Mouse (Mus musculus): ENCODE results near the gene 1700012A03Rik. TPM values are rescaled to one million over a fixed set of nuclear protein-coding genes. Genes with fewer than 3 reads are reported as not detected.

1700012A03Rik gene
- polyA plus RNA-seq, 1 experiment: not detected

DNA sequence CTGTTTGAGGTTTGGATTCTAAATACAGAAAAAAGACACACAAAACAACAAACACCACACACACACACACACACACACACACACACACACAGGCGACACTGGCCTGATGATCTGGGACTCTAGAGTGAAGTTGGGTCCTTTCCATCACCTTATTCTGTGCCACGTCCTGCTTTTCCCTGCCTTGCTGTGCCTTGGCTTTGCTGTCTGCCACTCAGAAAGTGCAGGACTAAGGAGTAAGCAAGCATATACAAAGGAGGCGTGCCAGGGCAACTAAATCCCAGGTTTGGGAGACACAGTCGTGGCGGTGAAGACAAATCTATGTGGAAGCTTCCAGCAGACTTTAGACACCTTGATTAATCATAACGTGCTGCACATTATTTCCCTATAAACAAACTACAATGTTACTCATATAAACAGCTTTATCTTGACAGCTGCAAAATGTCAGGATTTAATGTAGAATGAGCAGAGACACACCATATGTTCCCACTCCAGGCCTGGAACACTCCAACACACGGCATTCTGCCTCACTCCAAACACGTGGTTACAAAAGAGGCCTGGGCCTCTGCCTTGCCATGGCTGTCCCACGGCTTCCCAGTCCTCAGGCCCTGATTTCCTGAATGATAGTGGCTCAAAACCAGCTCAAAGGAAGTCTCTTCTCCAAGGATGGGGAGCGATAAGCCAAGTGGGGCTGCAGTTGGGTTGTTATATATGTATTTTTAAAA lies 15.9 kb downstream of the 1700012A03Rik start:
- Histone ChIP-seq H3K4me3 (ENCODE audit: insufficient read depth, low read length) (no peak overlapping the region), H3K4me1 (ENCODE audit: control insufficient read depth, insufficient read depth, low read length) (no peaks in the 10 kb centered on the region), H3K27ac (ENCODE audit: insufficient read depth, low read length) (no peak overlapping the region)
- TF ChIP-seq POLR2A (IDR thresholded peaks at IDR 0.05; ENCODE audit: low read depth, low read length): no peak
- no peak for TF ChIP-seq CTCF (IDR thresholded peaks at IDR 0.05; ENCODE audit: borderline replicate concordance, insufficient read depth, low read length)

DNA sequence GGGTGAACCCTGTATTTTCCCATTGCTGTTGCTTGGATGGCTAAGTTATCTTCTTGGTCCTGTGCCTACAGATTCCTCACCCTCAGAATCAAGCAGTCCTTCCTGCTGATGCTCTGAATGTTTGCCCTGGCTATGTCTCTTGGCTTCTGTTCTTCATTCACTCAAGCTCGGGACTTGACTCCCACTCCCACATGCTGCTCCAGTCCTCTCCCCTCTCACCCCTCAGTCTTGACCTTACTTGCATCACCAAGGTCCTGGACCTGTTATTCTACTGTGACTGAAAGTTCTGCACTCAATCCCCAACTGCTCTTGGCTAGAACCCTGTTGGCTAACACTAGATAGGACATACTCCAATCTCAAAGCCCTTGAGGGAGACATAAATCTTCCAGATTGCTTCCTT lies 22.1 kb downstream of the 1700012A03Rik start:
- Histone ChIP-seq H3K4me3 (ENCODE audit: insufficient read depth, low read length) (no peak overlapping the region), H3K27ac (ENCODE audit: insufficient read depth, low read length) (no peak overlapping the region), H3K4me1 (ENCODE audit: control insufficient read depth, insufficient read depth, low read length) (no peaks in the 10 kb centered on the region)
- TF ChIP-seq CTCF (IDR thresholded peaks at IDR 0.05; ENCODE audit: borderline replicate concordance, insufficient read depth, low read length): no peak
- no peak for TF ChIP-seq POLR2A (IDR thresholded peaks at IDR 0.05; ENCODE audit: low read depth, low read length)

GRCm38 (mm10) chr6:32093312-32093711 lies 43.3 kb downstream of the 1700012A03Rik start:
- TF ChIP-seq POLR2A (IDR thresholded peaks at IDR 0.05; ENCODE audit: low read depth, low read length) (no peak), CTCF (IDR thresholded peaks at IDR 0.05; ENCODE audit: borderline replicate concordance, insufficient read depth, low read length) (no peak)
- Histone ChIP-seq H3K27ac (ENCODE audit: insufficient read depth, low read length) (no peak overlapping the region), H3K4me1 (ENCODE audit: control insufficient read depth, insufficient read depth, low read length) (no peaks in the 10 kb centered on the region), H3K4me3 (ENCODE audit: insufficient read depth, low read length) (no peak overlapping the region)

DNA sequence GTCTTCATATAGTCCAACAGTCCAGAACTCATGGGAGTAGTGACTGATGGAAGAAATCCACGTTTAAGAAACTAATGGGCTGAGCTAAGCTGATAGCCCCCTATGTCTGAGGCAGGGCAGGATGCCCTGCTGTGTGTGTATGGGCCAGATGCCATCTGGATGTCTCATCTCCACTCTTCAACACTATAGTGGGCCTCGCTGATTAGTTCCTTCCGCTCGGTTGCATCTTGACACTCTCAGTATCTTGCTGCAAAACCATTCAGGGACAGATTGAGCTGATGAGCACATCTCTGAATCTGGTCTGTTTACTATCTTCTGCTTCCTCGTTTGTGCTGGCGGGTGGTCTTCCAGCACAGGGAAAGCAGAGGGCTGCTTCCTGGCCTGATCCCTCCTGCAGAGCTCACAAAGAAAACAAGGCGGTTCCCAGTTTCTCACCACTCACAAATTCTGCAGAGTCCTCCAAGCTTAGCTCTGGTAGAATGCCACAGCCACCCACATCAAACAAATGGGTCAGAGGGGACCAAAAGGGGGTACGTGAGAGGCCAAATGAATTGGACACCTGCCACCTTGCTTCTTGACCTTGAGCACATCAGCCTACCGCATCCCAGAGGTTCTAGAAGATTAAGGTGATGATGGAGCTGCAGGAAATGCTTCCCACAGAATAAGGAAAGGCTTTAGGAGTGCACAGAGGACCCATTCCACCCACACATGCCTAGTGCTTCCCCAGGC lies 55.7 kb downstream of the 1700012A03Rik start:
- no peaks in the 10 kb centered on the region for H3K4me1 ChIP-seq (ENCODE audit: control insufficient read depth, insufficient read depth, low read length)
- no peak overlapping the region for H3K27ac ChIP-seq (ENCODE audit: insufficient read depth, low read length)
- TF ChIP-seq POLR2A (IDR thresholded peaks at IDR 0.05; ENCODE audit: low read depth, low read length) (no peak), CTCF (IDR thresholded peaks at IDR 0.05; ENCODE audit: borderline replicate concordance, insufficient read depth, low read length) (no peak)
- no peak overlapping the region for H3K4me3 ChIP-seq (ENCODE audit: insufficient read depth, low read length)
